Mouse (Mus musculus) liver, postnatal 0 days (tissue): ENCODE measurements around the gene Ipo5.

ENCODE experiments used
- CTCF ChIP-seq: sonication (generic); IDR thresholded peaks from 2 replicates; pipeline ENCODE4 v1.5.1; 2016; ENCODE audit warnings: antibody characterized with exemption, low read depth
- EP300 ChIP-seq: IDR thresholded peaks from 2 replicates; pipeline ENCODE4 v1.6.1; 2016; ENCODE audit warnings: antibody characterized with exemption, low read depth, mild to moderate bottlenecking

- TF ChIP-seq CTCF (no peak), EP300 (no peak)
Measured at GRCm38 (mm10) chr14:120898876-120899275, 12.1 kb upstream of the Ipo5 start.
